Mouse (Mus musculus) ovary, adult 18-20 months (tissue): ENCODE data around the gene Trabd2b.

Experiments
- DNase-seq: peaks from one replicate; pipeline ENCODE4 v3.0.0; 2022; ENCODE audit warnings: low spot score, mixed read lengths

Trabd2b gene

DNA sequence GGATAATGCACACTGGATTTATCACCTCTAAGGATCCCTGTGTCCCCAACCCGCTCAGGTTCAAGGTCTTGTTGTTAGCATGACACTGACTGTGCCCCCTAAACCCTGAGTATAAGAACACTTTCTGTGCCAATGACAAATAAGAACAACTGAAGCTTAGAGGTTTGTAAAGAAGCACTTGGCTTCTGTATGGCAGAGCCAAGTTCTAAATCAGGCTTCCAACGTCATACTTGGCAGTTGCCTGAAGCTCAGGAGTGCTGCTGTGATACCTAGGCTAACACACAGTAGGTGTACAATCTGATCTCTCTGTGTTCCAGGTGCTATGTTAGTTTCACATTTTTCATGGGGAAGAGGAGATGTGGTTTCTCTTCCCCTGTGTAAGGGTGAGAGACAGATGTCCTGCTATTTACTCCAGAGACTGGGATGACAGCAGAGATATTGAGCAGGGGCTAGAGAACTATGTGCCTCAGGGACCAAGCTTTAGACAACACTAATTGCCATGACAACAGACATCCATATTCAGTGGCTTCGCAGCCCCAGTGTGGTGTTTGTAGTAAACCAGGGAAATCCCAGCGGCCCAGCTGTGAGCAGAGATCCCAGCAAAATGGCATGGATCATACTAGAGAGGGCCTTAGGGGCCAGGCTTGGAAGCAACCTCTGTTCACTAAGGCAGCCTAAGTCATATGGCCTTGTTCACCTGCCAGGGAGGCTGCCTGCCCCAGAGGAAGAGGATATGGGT is 89.3 kb downstream of the Trabd2b start:
- DNase-seq = no peak

DNA sequence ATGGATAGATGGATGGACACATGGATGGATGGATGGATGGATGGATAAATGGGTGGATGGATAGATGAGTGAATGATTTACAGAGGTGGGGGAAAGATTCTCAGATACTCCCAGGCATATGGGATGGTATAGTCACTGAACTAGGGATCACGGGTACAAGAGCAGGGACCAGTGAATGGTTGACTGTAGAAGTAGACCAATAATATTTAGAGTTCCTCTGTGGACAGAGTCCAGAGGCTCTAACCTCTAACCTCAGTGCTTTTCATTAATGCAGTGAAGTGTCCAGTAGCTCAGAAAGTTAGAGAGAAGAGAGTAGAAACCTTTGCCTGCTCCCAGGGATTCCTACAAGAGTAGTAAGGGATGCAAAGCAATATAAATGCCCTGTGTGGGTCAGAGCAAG is 93.1 kb downstream of the Trabd2b start:
- DNase-seq = no peak

DNA sequence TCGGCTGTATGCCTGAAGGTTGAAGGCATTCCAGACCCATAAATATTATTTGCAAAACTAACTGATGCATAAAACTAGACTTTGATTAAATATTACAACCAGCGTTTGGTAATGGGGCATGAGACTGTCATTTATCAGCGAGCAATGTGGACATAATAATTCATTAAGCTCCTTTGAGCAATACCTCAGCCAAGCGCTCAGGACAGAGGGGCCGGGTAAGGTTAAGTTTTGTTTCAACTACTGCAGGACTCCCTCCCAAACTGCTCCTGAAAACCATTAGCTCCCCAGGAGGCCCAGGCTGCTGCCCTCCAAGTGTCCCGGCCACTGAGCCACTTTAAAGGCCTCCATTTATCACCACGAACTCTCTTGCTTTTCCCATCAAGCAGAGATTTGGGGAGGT is 93.8 kb downstream of the Trabd2b start:
- DNase-seq = no peak

DNA sequence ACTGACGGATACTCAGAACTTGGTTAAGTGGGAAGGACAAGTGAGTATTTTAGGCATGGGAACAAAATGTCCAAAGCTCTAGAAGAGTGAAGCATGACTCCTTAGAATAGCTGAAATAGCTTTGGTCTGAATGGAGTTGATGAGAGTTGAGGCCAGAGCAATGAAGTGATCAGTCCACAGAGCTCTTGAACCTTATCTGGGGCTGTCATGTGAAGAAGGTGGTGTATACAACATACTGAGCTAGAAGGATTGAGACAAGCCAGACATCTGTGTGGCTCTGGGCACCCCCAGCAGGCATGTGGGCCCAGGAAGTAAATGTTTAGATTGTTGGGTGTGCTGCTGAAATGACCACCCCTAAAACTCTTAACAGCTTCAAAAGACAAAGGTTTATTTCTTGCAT is 94.5 kb downstream of the Trabd2b start:
- no peak for DNase-seq

DNA sequence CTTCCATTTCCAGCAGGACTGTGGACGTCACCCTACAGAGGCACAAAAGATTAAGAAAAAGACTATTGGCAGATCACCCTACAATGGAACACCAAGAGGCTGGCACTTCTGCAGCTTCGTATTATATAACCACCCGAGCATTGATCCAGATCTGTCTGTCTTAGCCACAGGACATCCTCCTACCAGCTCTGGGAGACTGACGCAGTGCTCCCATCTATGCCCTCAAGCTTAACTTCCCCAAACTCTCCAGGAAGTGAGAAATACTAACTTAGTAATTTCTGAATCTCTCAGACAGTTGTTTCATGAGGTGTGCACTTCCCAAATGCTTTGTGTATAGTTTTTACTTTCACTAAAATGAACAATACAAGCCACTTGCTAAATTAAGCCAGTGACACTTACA is 95.1 kb downstream of the Trabd2b start:
- DNase-seq = no peak

DNA sequence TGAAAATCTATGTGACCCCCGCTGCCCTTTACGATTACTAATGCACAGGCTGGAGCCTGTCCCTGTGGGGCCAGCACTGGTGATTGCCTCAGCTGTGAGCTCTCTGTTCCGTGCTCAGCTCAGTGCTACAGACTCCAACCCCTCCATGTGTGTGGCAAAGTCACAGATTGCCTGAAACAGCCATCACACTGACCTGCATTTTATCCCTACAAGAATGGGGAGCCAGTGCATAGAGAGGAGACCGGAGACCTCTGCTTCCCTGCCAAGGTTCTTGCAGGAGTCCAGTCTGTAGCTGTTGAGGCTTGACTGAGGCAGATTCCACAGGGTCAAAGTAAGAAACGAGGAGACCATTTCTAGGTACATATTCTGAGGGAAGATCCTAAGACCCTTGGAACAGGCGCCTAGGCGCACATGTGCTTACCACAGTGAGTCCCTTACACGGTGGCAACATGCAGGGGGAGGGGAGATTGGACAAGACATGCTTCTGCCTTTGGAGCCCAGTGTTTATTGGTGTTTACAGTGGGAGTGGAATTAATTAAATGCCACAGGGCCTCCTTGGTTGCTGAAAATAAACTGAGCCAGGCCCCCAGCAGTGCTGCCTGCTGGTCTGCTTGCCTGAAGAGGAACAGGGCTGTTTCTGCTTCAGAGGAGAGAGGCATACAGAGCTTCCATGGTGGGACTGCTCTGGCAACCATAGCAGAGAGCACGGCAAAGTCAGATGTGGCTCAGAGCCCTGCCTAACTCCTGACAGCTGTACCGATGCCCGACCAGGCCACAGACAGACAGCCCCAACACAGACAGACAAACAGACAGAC is 97.9 kb downstream of the Trabd2b start:
- DNase-seq = no peak

DNA sequence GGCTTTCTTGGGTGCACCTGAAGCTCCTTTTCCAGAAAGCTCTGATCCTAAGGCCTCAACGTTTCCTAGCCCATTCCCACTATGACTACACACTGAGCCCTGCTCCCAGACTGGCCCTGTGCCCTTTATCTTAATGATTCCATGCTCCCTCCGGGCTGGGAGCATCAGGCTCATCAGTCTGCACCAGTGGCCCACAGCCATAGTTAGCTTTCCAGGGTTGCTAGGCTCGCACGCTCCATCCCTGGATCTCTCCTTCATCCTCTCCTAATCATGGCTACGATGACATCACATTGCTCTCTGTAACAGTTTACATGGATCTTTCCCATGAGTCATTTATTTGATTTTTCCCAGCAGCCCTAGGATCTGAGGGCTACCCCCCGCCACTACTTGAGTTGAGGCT is 103.1 kb downstream of the Trabd2b start:
- no peak for DNase-seq

DNA sequence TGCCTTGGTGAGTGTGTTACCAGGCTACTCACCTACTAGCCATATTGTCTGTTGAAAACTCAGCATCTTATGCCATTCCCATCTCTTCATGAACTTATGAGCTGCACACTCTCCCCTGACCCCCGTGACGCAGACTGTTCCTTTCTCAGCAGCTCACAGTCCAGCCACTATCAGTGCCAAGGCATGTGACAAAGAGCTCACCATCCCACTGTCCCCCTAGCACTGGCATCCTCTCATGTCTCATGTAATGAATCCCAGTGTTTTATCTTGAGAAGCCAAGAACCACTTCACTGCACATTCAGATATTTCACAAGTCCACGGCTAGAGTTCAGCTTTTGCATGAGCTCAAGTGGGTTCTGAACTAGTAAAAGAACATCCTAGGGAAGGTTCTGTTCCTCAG is 105.1 kb downstream of the Trabd2b start:
- DNase-seq = no peak

DNA sequence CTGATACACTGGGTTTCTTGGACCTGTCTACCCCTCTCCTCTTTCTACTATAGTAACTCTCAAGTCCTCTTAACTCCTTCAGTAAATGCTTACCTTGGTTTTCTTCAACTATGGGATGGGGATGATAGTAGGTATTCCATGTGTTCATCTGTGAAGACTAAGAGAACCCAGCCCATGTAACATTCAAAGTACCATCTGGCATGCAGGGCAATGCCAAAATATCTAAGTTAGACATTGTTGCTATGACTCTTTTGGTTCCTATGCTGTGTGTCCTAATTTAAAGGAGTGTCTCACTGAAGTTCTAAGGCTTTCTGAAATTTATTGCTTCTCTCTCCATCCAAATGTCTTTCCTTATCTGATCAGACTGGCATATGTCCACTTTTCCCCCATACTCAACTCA is 106.6 kb downstream of the Trabd2b start:
- no peak for DNase-seq

DNA sequence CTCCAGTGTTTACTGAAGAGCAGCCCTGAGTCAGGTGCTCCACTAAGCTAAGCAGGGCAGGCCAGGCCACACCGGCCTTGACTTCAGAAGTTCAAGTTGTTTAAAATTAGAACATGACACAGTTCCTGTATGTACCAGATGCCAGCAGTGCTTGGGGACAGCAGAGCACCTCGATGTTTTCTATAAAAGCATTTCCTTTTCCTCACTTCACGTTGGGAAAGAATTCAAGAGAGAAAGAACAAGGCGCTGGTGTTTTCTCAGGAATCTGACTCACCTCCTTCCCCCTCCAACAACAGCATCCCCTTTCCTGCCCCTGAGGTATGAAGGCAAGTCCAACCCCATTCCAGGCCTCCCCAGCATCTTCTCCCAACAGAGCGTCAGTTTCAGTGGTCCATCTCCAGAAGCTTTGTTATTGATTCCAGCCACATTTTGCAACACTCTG is 108.8 kb downstream of the Trabd2b start:
- no peak for DNase-seq

DNA sequence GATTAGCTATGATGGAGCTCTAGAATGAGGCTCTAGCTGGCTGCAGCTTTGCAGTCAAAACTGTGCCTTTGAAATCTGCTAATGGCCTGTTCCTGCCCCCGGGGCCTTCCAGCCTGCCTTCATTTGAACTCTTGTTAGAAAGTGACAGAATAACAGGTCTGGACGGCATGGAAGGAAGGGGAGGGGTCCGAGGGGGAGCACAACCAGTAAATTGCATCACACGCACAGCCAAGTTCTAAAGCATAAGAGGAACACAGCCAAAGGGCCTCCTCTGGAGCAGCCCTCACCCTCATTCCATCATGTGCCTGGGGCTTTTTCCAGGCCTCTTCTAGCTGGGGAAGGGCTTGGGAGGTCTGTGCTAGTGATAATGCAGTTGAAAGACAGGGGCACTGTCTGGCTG is 110.1 kb downstream of the Trabd2b start:
- DNase-seq = no peak

DNA sequence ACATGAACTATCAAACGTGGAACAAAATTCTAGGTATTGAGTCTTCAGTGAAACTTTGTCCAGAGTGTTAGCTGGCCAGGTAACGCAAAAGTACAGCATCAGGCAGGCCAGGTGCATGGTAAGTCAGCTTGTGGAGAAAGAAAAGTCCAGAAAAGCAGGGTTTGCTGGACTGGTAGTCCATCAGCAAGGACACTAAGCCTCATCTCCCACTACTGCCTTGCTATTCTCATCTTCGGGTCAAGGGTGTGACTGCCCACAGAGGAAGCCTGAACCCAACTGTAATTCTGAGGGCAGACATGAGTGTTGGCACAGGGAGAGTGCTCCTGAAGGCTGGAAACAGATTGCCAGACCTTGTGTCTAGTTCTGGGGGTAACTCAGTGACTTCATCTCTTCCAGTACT is 111.5 kb downstream of the Trabd2b start:
- DNase-seq = no peak

DNA sequence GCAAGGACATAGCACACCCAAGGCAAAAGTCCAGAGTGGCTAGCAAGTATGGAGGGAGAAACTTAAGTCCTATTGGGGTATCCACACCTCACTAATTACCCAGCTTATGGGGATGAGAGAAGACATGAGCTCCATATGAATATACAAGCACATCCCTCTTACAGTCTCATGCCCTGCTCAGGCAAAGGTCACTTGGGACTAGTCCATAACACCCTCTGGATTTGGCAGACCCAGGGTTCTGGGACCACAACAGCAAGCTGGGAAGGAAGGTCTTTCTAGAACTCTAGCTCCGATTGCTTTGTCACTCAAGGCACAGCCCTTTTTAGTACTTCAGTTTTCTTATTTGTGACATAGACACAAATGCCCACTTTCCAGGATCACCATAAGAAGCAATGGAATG is 112.0 kb downstream of the Trabd2b start:
- no peak for DNase-seq

DNA sequence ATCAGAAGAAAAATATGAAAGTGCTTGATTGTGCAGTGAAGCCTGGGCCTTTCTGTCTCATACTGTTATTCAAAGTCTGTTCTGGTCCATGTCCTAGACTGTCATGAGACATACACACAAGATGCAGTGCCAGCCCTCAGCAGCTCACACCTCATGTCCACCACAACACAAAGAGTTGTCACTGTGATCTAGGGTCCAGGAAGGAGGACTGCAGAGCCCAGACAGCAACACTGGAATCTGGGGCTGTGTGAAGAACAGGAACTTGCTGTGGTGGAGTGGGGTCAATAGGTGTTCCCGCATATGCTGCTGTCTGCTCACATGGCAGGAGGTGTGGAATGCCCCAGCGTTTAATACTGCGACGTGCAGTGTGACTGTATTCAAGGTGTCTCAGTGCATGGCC is 112.8 kb downstream of the Trabd2b start:
- no peak for DNase-seq

DNA sequence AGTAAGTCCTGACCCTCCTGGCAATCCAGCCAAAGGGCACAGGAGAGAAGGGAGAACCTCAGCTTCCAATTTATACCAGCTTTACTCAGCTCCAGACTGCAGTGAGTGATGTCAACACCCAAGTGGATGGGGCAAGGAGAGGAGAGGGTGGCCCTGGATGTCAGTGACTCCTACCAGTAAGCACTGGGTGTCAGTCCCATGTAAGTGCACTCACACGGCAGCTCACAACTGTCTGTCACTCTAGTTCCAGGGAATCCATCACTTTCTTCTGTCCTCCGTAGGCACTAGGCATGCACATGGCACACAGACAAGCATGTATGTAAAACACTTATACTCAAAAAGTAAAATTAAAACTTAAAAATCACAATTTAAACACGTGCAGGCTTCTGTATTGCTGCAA is 113.4 kb downstream of the Trabd2b start:
- no peak for DNase-seq

DNA sequence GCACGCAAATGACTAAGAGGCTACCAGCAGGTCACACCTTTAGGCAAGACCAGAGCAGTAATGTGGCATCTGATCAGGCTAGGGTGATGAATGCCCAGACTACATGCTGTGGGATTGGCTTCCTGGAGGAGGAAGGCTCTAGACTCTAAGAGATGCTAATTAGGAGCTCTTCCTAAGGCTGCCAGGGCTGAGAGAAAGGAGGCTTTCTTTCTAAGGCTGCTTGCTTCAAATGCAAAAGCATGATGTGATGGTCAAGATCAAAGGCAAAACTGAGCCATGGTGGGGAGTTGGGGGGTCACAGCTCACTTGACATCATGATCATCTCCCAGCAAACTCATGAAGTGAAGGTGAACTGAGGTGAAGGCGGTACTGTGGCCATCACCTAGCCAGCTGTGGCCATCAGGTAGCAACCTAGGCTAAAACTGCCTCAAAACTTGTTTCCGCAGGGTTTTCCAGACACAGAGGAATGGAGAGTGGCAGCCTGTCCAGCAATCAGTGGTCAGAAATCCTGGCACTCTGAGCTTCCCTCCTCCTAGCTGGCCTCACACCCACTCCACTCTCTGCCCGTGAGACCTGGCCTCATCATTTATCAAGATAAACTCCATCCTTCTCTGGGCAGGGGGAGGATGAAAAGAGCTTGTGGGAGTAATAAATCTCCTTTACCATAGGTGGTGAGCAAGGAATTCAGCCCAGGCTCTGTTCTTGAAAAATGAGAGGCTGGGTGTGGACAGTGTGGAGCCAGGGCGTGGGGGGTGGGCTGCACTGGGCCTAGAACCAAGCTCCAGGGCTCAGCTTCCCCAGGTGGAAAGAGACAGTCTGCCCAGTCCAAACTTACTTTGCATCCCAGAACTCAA is 117.0 kb downstream of the Trabd2b start:
- no peak for DNase-seq

DNA sequence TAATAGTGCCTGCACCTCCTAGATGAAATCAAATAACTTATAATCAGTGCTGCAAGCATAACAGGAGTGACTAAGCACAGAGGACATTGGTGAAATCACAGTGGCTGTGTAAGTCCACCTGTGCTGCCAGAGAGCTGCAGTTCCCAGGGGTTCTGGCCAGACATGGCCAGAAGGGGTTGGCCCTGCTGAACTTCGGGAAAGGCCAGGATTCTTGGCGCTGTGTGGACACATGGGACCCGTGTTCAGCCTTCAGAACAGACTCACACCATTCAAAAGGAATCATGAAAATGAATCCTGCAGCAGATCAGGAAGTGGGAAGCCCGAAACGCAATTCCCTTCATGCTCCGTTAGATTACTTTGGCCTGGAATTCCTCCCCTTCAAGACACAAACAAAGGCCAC is 125.1 kb downstream of the Trabd2b start:
- DNase-seq = no peak

DNA sequence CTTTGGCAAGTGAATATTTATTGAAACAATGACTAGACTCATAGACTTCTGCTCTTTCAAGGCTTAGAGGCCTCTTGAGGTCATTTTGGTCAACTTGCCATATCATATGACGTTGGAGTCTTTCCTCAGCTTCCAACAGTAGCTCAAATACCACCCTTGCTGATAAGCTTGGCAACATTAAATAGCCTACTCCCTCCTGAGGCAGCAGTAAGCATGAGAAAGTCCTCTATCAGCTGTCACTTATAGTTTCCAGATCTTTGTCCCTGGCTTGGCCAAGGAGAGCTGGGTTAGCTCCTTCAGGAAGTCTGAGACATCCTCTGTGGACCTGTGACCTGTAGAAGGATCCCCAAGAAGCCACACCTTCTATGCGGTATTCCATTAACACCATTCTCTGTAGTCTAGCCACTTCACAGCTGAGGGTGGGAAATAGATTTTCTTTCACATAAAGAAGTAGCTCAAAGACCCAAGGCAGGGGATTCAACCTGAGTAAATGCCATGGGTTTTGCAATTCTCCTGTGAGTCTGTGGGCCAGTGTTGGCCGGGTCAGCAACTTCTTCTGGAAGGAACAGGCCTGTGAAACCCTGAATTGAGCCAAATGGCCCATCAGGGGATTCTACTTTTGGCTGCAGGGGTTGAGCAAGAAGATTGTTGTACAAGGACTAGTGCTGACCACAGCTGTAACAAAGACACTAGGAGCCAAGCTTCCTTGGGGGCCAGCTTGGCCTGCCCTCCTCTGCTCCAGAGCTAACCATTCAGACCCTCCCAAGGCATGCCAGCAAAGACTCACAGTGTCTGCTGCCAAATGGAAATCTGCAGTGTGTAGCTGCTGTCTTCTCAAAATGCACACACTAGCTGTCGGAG is 127.6 kb downstream of the Trabd2b start:
- peak; percentile 41 for DNase-seq

DNA sequence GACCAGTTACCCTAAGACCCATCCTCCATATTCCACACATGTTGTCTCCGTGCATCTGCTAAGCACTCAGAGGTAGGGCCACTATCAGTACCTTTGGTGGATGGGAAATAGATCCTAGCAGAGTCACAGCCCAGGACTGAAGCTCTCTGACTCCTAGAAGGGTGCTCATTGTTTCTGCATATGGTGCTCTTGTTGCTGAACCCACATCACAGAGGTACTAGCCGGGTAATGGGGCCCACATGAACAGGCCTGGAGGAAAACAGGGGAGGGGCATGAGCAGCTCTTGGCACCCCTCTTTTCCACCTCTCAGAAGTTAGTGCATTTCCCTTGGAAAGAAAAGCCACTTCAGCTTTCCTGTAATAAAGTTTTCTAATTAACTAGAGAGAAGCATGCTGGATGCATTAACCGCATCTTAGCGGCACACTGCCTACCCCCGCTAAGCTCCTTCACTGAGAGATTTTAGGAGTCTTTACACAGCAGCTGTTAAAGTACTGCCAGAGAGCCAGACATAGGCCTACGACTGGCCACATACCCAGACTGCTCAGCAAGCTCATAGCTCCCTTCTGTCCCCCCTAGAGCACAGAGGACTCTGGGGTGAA is 131.0 kb downstream of the Trabd2b start:
- DNase-seq = no peak

DNA sequence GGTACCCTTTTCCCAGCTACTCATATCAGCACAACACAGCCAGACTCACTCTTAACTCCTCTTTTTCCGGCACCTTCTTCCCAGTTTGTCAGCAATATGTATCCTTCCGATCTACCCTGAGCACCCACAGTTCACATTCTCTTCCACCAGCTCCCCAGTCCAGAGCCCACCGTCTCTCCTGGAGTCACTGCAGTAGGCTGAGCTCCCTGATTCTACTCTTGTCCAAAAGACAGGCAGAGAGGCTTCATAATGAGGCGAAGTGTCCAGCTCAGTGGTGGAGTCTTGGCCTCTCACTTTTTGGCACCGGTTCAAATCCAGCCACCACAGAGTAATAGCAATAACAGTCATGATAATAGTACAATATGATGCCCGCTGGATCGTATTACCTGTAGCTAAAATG is 133.5 kb downstream of the Trabd2b start:
- no peak for DNase-seq

DNA sequence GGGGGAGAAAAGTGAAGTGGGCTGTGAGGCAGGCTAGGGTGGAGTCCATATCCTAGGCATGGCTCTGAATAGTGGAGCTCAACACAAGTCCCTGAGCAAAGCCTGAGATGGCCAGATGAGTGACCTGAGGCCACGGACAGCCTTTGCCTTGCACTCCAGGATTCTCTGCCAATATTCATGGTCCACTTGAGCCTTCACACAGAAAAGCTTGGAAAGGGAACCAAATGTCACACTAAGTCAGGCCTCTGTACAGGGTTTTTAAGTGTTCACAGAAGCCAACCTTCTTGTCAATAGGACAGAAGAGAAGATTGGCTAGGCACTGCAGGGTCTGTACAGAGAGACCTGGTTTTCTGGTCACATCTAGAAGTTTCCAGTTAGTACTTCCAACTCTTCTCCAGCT is 134.7 kb downstream of the Trabd2b start:
- no peak for DNase-seq
